In the genomic region with DNA sequence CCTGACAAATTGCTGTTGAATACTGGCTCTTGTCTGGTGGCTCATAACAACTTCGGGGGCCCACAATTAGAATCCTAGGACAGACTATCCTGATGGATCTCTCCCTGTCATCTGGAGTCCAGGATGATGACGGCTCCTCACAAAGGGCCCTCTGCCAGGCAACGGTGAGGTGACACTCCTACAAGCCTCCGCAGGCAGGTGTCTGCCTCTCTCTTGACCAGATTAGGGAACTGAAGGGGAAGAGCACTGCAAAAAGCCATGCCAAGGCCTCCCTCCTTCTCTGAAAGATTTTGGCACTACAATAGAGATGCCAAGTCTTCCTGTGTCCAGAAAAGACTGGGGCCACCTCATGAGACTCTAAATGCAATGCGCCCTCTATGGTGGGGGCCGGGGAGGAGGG, we compare ENCODE assay signal across 23 mouse cellular contexts. TPM values are rescaled to one million over a fixed set of nuclear protein-coding genes. Genes with fewer than 3 reads are reported as not detected.
DNase-seq lines count a peak whose midpoint lies in the region; ATAC-seq and TF ChIP-seq lines count a peak whose summit lies in the region.
"Had no signal": no experiment of that assay in that cellular context is flagged by ENCODE, and none has a peak within 500 bp of the region (broad histone marks: within the 10 kb centered on the region; RNA-seq: fewer than 3 reads in every experiment).

No protein-coding gene starts in this region.

- no peak overlapping the region for H3K4me3 ChIP-seq in forebrain, embryonic 10.5 days
- no peak overlapping the region for H3K4me3 ChIP-seq in forebrain, embryonic 12.5 days (replicated peaks)
- H3K4me3 ChIP-seq in hindbrain, embryonic 13.5 days: no peak overlapping the region
- no peak overlapping the region for H3K4me3 ChIP-seq in hindbrain, postnatal 0 days (ENCODE audit: low read length)
- H3K4me3 ChIP-seq in midbrain, embryonic 10.5 days: no peak overlapping the region
- no peak overlapping the region for H3K4me3 ChIP-seq in midbrain, embryonic 16.5 days (ENCODE audit: low read depth, low read length)
- H3K4me3 ChIP-seq: embryonic facial prominence, embryonic 10.5 days; embryonic facial prominence, embryonic 12.5 days; forebrain, embryonic 13.5 days; forebrain, embryonic 15.5 days had no signal

- H3K36me3 ChIP-seq in forebrain, embryonic 10.5 days (replicated peaks): peaks cover 8% of the 10 kb centered on the region
- no peaks in the 10 kb centered on the region for H3K36me3 ChIP-seq in forebrain, embryonic 12.5 days (replicated peaks)
- no peaks in the 10 kb centered on the region for H3K36me3 ChIP-seq in hindbrain, embryonic 13.5 days
- no peaks in the 10 kb centered on the region for H3K36me3 ChIP-seq in hindbrain, postnatal 0 days (ENCODE audit: insufficient read depth, low read length)
- H3K36me3 ChIP-seq in midbrain, embryonic 10.5 days: peaks cover 9% of the 10 kb centered on the region; the same call in 1 of the 2 replicates
- no peaks in the 10 kb centered on the region for H3K36me3 ChIP-seq in midbrain, embryonic 16.5 days (ENCODE audit: control insufficient read depth, insufficient read depth, low read length)
- H3K36me3 ChIP-seq: embryonic facial prominence, embryonic 12.5 days; forebrain, embryonic 15.5 days; G1E had no signal

- peak overlapping the region; percentile 11; the same call in 1 of the 2 replicates for H3K27ac ChIP-seq in forebrain, embryonic 10.5 days
- H3K27ac ChIP-seq in forebrain, embryonic 12.5 days: no peak overlapping the region
- peak overlapping the region; percentile 42; the same call in 1 of the 2 replicates for H3K27ac ChIP-seq in hindbrain, embryonic 13.5 days
- H3K27ac ChIP-seq in hindbrain, postnatal 0 days: no peak overlapping the region
- 0 out of 2 replicates have a peak overlapping the region, but pooled peaks have one; percentile 7 for H3K27ac ChIP-seq in midbrain, embryonic 10.5 days (replicated peaks)
- no peak overlapping the region for H3K27ac ChIP-seq in midbrain, embryonic 16.5 days (ENCODE audit: low read length)
- H3K27ac ChIP-seq: embryonic facial prominence, embryonic 10.5 days; embryonic facial prominence, embryonic 12.5 days; forebrain, embryonic 13.5 days; forebrain, embryonic 15.5 days had no signal

- no peak for TF ChIP-seq CTCF in hindbrain, postnatal 0 days (IDR thresholded peaks at IDR 0.05; ENCODE audit: low read depth)

- DNase-seq in cerebellum, postnatal 10 days: peak; percentile 59 to 60
- DNase-seq in cerebellum, adult 11 months: no peak
- DNase-seq in forebrain, embryonic 10.5 days (ENCODE audit: extremely low spot score, low spot score): no peak
- DNase-seq in hindbrain, postnatal 0 days (ENCODE audit: low spot score): no peak
- no peak for DNase-seq in midbrain, embryonic 10.5 days (ENCODE audit: low spot score)
- DNase-seq: adrenal gland, adult 8-10 months; adrenal gland, postnatal 14 days; adrenal gland, postnatal 36 days; B cell, adult 2 months; cerebellum, adult 11-12 months; cerebellum, adult 9-10 months; forebrain, postnatal 0 days had no signal

- WGBS in forebrain, embryonic 10.5 days: 79% methylated on average over 6 of the region's 6 CpGs
- 82% methylated on average over 6 of the region's 6 CpGs for WGBS in forebrain, embryonic 12.5 days
- 51% methylated on average over 6 of the region's 6 CpGs for WGBS in hindbrain, embryonic 13.5 days
- WGBS in hindbrain, postnatal 0 days: 36% methylated on average over 6 of the region's 6 CpGs
- WGBS in midbrain, embryonic 10.5 days: 86% methylated on average over 6 of the region's 6 CpGs
- 68% methylated on average over 6 of the region's 6 CpGs for WGBS in midbrain, embryonic 16.5 days

- no peak overlapping the region for H3K9ac ChIP-seq in forebrain, embryonic 12.5 days
- peak overlapping the region; percentile 20; the same call in 1 of the 2 replicates for H3K9ac ChIP-seq in hindbrain, embryonic 13.5 days
- no peak overlapping the region for H3K9ac ChIP-seq in hindbrain, postnatal 0 days (replicated peaks; ENCODE audit: low read length)
- H3K9ac ChIP-seq in midbrain, embryonic 16.5 days (ENCODE audit: low read depth, low read length): no peak overlapping the region
- H3K9ac ChIP-seq: embryonic facial prominence, embryonic 12.5 days; forebrain, embryonic 13.5 days; forebrain, embryonic 15.5 days; forebrain, postnatal 0 days had no signal

- ATAC-seq in forebrain, embryonic 12.5 days (ENCODE audit: low FRiP score): no peak
- no peak for ATAC-seq in hindbrain, embryonic 13.5 days (ENCODE audit: low FRiP score)
- ATAC-seq in hindbrain, postnatal 0 days: no peak
- no peak for ATAC-seq in midbrain, embryonic 16.5 days
- ATAC-seq: activated CD4-positive, CD25-positive, alpha-beta regulatory T cell, adult 4 months; CD4-positive, CD25-positive, alpha-beta regulatory T cell, adult 4 months; forebrain, embryonic 13.5 days; forebrain, embryonic 15.5 days; forebrain, postnatal 0 days; Patski had no signal

- H3K4me1 ChIP-seq in forebrain, embryonic 10.5 days: peaks cover 95% of the 10 kb centered on the region
- peaks cover 75% of the 10 kb centered on the region for H3K4me1 ChIP-seq in forebrain, embryonic 12.5 days
- peaks cover 87% of the 10 kb centered on the region for H3K4me1 ChIP-seq in hindbrain, embryonic 13.5 days (replicated peaks)
- H3K4me1 ChIP-seq in hindbrain, postnatal 0 days (ENCODE audit: insufficient read depth, low read length): peaks cover 9% of the 10 kb centered on the region; the same call in 1 of the 2 replicates
- peaks cover 92% of the 10 kb centered on the region for H3K4me1 ChIP-seq in midbrain, embryonic 10.5 days
- H3K4me1 ChIP-seq in midbrain, embryonic 16.5 days (ENCODE audit: control insufficient read depth, insufficient read depth, low read length): peaks cover 38% of the 10 kb centered on the region

- no peak overlapping the region for H3K4me2 ChIP-seq in forebrain, embryonic 12.5 days
- H3K4me2 ChIP-seq in hindbrain, embryonic 13.5 days: no peak overlapping the region
- H3K4me2 ChIP-seq in hindbrain, postnatal 0 days (ENCODE audit: low read depth, low read length): no peak overlapping the region
- no peak overlapping the region for H3K4me2 ChIP-seq in midbrain, embryonic 16.5 days (ENCODE audit: low read length)
- H3K4me2 ChIP-seq: embryonic facial prominence, embryonic 12.5 days; forebrain, embryonic 13.5 days; forebrain, embryonic 15.5 days had no signal

- H3K27me3 ChIP-seq in forebrain, embryonic 10.5 days (ENCODE audit: poor library complexity, severe bottlenecking): no peaks in the 10 kb centered on the region
- H3K27me3 ChIP-seq in forebrain, embryonic 12.5 days: no peaks in the 10 kb centered on the region; the same call in 1 of the 2 replicates
- no peaks in the 10 kb centered on the region for H3K27me3 ChIP-seq in hindbrain, embryonic 13.5 days
- H3K27me3 ChIP-seq in hindbrain, postnatal 0 days (ENCODE audit: insufficient read depth, low read length): no peaks in the 10 kb centered on the region
- no peaks in the 10 kb centered on the region for H3K27me3 ChIP-seq in midbrain, embryonic 10.5 days (ENCODE audit: low read depth, poor library complexity, severe bottlenecking)
- no peaks in the 10 kb centered on the region for H3K27me3 ChIP-seq in midbrain, embryonic 16.5 days (ENCODE audit: control insufficient read depth, insufficient read depth, low read depth, low read length)
- H3K27me3 ChIP-seq: embryonic facial prominence, embryonic 12.5 days; forebrain, embryonic 13.5 days; forebrain, embryonic 15.5 days had no signal

- H3K9me3 ChIP-seq in forebrain, embryonic 10.5 days: no peaks in the 10 kb centered on the region
- H3K9me3 ChIP-seq in forebrain, embryonic 12.5 days: no peaks in the 10 kb centered on the region
- H3K9me3 ChIP-seq in hindbrain, embryonic 13.5 days: no peaks in the 10 kb centered on the region
- H3K9me3 ChIP-seq in hindbrain, postnatal 0 days (ENCODE audit: low read length): no peaks in the 10 kb centered on the region
- H3K9me3 ChIP-seq in midbrain, embryonic 10.5 days (replicated peaks): no peaks in the 10 kb centered on the region
- H3K9me3 ChIP-seq in midbrain, embryonic 16.5 days (replicated peaks; ENCODE audit: control insufficient read depth, low read length, poor library complexity, severe bottlenecking): no peaks in the 10 kb centered on the region
- H3K9me3 ChIP-seq: embryonic facial prominence, embryonic 10.5 days; embryonic facial prominence, embryonic 12.5 days; forebrain, embryonic 13.5 days; forebrain, embryonic 15.5 days had no signal

RNA-seq across cellular contexts. Expression of a gene that starts 7.1 kb away (rescaled TPM):
- polyA plus RNA-seq in forebrain, embryonic 10.5 days (2016; fragmentation: Nextera tagmentation; extraction: Ambion mirVana): 24.7 and 25.2 TPM in 2 replicates
- 35.0 and 36.6 TPM in 2 replicates for polyA plus RNA-seq in forebrain, embryonic 12.5 days (2016; fragmentation: Nextera tagmentation; extraction: Ambion mirVana)
- polyA plus RNA-seq in hindbrain, embryonic 13.5 days (2015; fragmentation: Nextera tagmentation; extraction: Ambion mirVana): 39.6 and 39.9 TPM in 2 replicates
- 73.6 and 74.8 TPM in 2 replicates for total RNA-seq in hindbrain, postnatal 0 days (2014; rRNA removed)
- 22.2 and 22.3 TPM in 2 replicates for polyA plus RNA-seq in hindbrain, postnatal 0 days (2015; fragmentation: Nextera tagmentation; extraction: Ambion mirVana)
- 24.8 and 29.7 TPM in 2 replicates for polyA plus RNA-seq in midbrain, embryonic 10.5 days (2016; fragmentation: Nextera tagmentation; extraction: Ambion mirVana)
- polyA plus RNA-seq in midbrain, embryonic 16.5 days (2015; fragmentation: Nextera tagmentation; extraction: Ambion mirVana): 28.1 and 37.5 TPM in 2 replicates
- total RNA-seq: G1E had no signal
- polyA plus RNA-seq: activated CD4-positive, CD25-positive, alpha-beta regulatory T cell, adult 4 months; CD4-positive, CD25-positive, alpha-beta regulatory T cell, adult 4 months; G1E had no signal

Comparison
In these comparisons a context has a peak if more than half of its experiments do, and no peak if none do; other contexts are left out.
1. DNase-seq: peak in cerebellum, postnatal 10 days (2 of 2); none in cerebellum, adult 11 months (single experiment), forebrain, embryonic 10.5 days (single experiment), hindbrain, postnatal 0 days (single experiment) and midbrain, embryonic 10.5 days (single experiment).
2. H3K27ac ChIP-seq: peak in forebrain, embryonic 10.5 days (single experiment), hindbrain, embryonic 13.5 days (single experiment) and midbrain, embryonic 10.5 days (single experiment); none in forebrain, embryonic 12.5 days (single experiment), hindbrain, postnatal 0 days (single experiment) and midbrain, embryonic 16.5 days (single experiment).